Mouse (Mus musculus) B cell, adult 67 days (primary cell): ENCODE measurements around the gene Anapc16. TPM values are rescaled to one million over a fixed set of nuclear protein-coding genes. Genes with fewer than 3 reads are reported as not detected.

Source experiments
- total RNA-seq, 2 experiments: library from RNA; stranded (reverse); gene quantifications; 4 replicates each; pipeline ENCODE4 v1.2.4; 2023

The Anapc16 gene
- total RNA-seq: 10 to 100 TPM; 74.1 to 75.9 TPM

GRCm38 (mm10) chr10:60002673-60003212, at the start of gene Anapc16, which contains the start of gene Ascc1:
Gene Anapc16 (minus strand): TSS chr10:60003135.
Gene Ascc1 (plus strand): TSS chr10:60002805.

DNA sequence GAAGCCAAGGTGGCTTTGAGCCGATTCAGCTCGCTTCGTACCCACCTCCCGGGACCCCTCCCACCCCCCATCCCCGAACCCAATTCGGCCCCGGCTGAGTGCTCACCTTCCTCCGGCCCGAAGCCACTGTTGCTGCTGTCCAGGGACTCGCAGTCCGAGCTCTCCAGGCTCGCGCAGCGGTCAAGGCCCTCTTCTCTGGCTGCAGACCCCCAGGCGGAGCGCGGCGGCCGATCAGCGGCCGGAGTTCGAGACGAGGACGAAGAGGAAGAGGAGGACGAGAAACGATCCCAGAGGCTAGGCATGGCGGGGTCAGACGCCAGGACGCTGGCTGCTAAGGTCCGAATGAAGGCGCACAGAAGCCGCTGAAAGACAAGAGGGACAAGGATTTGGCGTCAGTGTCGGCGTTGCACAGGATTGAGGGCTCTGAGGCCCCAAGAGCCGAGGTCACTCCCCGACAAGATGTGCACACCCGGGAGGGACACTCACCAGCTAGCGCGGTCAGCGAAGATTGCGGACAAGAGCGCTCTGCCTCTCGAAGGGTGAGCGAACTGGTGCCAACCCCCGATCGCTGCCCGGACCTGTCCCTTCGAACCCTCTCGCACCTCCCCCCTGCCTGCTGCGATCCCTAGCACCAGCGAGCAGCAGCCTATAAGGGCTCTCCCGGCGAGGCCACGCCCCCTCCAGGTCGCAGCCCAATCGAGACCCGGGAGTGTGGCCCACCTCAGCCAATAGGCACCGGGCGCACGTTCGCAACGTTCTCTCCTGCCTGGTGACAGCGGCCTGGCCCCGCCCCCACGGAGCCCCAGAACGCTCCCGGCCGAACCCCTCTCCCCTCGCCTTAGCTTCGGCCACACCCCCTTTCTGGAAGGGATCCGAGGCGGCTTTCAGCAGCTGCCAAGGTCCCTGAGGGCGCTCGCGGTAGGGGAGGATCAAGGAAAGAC, 51.5 kb downstream of the Anapc16 start, which contains the start of gene Ddit4:
Ddit4 (minus strand) TSS at position 624 of the 941 bp plus-strand sequence.

Other genes with a start within 250 kb of the Anapc16 start
- gene Dnajb12, start 123.6 kb downstream of the Anapc16 start, total RNA-seq: 10 to 100 TPM; 43.6 to 44.9 TPM
- gene Ddit4, start 51.3 kb downstream of the Anapc16 start, total RNA-seq: 10 to 100 TPM; 26.4 to 27.9 TPM
- gene Ascc1, start 330 bp downstream of the Anapc16 start, total RNA-seq: 10 to 100 TPM; 17.7 to 19.4 TPM
- gene Spock2, start 103.1 kb upstream of the Anapc16 start, total RNA-seq: 1 to 10 TPM in 1 of 2 experiments, under 1 TPM in 1; 0.90 to 1.0 TPM
- gene Chst3, start 216.1 kb upstream of the Anapc16 start, total RNA-seq: 100 to 1,000 TPM; 154 to 188 TPM